Mouse (Mus musculus) lung, postnatal 10 days (tissue): Measurements from ENCODE around the gene Fam81a.
A peak's percentile ranks its signal among the peaks of the same experiment; 100 is the strongest.

Source experiments
- DNase-seq: peaks from one replicate; pipeline ENCODE4 v3.0.0; 2021

Gene Fam81a

GRCm38 (mm10) chr9:70108151-70108550 lies 34.2 kb downstream of the Fam81a start:
- no peak for DNase-seq

GRCm38 (mm10) chr9:70105573-70105972 lies 36.8 kb downstream of the Fam81a start:
- no peak for DNase-seq

GRCm38 (mm10) chr9:70103106-70103505 lies 39.3 kb downstream of the Fam81a start:
- DNase-seq: no peak

GRCm38 (mm10) chr9:70097542-70097941 lies 44.8 kb downstream of the Fam81a start:
- DNase-seq: no peak

GRCm38 (mm10) chr9:70095016-70095415 lies 47.3 kb downstream of the Fam81a start:
- DNase-seq: no peak

GRCm38 (mm10) chr9:70090541-70090940 lies 51.8 kb downstream of the Fam81a start:
- no peak for DNase-seq

GRCm38 (mm10) chr9:70088786-70089096 lies 53.6 kb downstream of the Fam81a start:
- no peak for DNase-seq

- DNase-seq: peak; percentile 51
Observed at GRCm38 (mm10) chr9:70088041-70088785, 54.1 kb downstream of the Fam81a start.

GRCm38 (mm10) chr9:70087379-70087778 lies 55.0 kb downstream of the Fam81a start:
- DNase-seq: no peak

- DNase-seq: no peak
Observed at GRCm38 (mm10) chr9:70086091-70086490, 56.3 kb downstream of the Fam81a start.

- peak; percentile 58 for DNase-seq
Observed at GRCm38 (mm10) chr9:70084107-70084506, 58.3 kb downstream of the Fam81a start.

- DNase-seq: no peak
Observed at GRCm38 (mm10) chr9:70082357-70083204, 59.8 kb downstream of the Fam81a start.

- no peak for DNase-seq
Observed at GRCm38 (mm10) chr9:70081767-70082166, 60.6 kb downstream of the Fam81a start.

GRCm38 (mm10) chr9:70080976-70081375 lies 61.4 kb downstream of the Fam81a start:
- no peak for DNase-seq

GRCm38 (mm10) chr9:70080027-70080800 lies 62.1 kb downstream of the Fam81a start:
- DNase-seq: no peak

GRCm38 (mm10) chr9:70078034-70078433 lies 64.3 kb downstream of the Fam81a start:
- DNase-seq: no peak

- DNase-seq: no peak
Observed at GRCm38 (mm10) chr9:70077170-70077569, 65.2 kb downstream of the Fam81a start.

- no peak for DNase-seq
Observed at GRCm38 (mm10) chr9:70072387-70072786, 70.0 kb downstream of the Fam81a start.

- DNase-seq: no peak
Observed at GRCm38 (mm10) chr9:70069961-70070435, 72.4 kb downstream of the Fam81a start.

GRCm38 (mm10) chr9:70067497-70067896 lies 74.9 kb downstream of the Fam81a start:
- no peak for DNase-seq

GRCm38 (mm10) chr9:70062012-70062411 lies 80.3 kb downstream of the Fam81a start:
- no peak for DNase-seq

- DNase-seq: no peak
Observed at GRCm38 (mm10) chr9:70053411-70053810, 88.9 kb downstream of the Fam81a start.

GRCm38 (mm10) chr9:70052730-70053129 lies 89.6 kb downstream of the Fam81a start:
- no peak for DNase-seq
